Mouse (Mus musculus): ENCODE data around the gene Olfr1061.
"Not testable (repeated sequence)": the region's sequence is repeated elsewhere in the genome, so short reads cannot be mapped to it uniquely, and the experiment has no call there.

Olfr1061 gene

DNA sequence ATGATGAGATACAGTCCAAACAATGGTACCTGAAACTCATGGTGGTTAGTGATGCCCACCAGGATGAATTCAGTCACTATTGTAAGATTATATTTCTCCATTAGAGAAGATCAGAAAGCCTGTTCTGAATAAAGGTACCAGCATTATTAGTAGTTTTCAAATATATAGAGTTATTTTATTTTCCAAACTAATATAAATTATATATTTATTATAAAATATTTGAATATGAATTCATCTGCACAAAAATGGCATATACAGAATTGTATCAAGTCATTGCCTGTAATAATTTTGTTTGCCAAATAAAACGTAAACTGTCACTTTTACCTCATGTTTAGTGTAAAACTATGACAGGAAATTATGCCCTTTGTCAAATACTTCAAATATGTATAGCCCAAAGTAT lies at the start of gene Olfr1061:
Gene Olfr1061 (minus strand): TSS at position 101 of the 400 bp plus-strand sequence.
- DNase-seq (ENCODE audit: extremely low read depth, low read depth, low spot score): no peak

DNA sequence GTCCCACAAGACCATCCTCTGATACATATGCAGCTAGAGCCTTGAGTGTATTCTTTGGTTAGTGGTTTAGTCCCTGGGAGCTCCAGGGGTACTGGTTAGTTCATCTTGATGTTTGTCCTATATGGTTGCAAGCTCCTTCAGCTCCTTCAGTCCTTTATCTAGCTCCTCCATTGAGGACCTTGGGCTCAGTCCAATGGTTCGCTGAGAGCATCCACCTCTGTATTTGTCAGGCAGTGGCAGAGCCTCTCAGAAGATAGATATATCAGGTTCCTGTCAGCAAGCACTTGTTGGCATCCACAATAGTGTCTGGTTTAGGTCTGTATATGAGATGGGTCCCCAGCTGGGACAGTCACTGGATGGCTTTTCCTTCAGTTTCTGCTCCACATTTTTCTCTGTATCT lies 46.6 kb upstream of the Olfr1061 start:
- no peak for DNase-seq (ENCODE audit: extremely low read depth, low read depth, low spot score)

DNA sequence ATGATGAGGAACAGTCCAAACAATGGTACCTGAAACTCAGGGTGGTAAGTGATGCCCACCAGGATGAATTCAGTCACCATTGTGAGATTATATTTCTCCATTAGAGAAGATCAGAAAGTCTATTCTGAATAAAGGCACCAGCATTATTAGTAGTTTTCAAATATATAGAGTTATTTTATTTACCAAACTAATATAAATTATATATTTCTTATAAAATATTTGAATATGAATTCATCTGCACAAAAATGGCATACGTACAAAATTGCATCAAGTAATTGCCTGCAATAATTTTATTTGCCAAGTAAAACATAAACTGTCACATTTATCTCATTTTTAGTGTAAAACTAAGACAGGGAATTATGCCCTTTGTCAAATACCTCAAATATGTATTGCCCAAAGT lies 42.3 kb upstream of the Olfr1061 start, which contains the start of gene Olfr1066:
Gene Olfr1066 (minus strand): TSS at position 101 of the 400 bp plus-strand sequence.
- no peak for DNase-seq (ENCODE audit: extremely low read depth, low read depth, low spot score)

DNA sequence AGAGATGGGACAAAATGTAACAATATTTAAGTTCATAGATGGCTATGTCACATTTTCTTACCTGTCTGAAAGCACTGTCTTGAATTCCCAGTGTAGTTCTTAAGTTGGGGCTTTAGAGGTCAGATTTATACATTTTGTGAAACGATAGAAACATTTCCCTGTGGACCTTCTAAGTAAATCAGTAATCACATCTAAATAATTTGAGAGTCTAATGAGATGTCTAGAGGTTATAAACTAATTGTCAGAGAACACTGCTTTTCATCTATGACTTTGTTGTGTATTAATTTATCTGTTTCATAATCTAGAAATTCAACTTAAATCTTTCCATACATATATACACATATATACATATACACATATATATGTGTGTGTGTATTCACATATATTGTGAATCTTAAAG lies 36.6 kb upstream of the Olfr1061 start, which contains the start of gene Olfr1065:
Gene Olfr1065 (minus strand): TSS at position 101 of the 400 bp plus-strand sequence.
- not testable (repeated sequence) for DNase-seq (ENCODE audit: extremely low read depth, low read depth, low spot score)

DNA sequence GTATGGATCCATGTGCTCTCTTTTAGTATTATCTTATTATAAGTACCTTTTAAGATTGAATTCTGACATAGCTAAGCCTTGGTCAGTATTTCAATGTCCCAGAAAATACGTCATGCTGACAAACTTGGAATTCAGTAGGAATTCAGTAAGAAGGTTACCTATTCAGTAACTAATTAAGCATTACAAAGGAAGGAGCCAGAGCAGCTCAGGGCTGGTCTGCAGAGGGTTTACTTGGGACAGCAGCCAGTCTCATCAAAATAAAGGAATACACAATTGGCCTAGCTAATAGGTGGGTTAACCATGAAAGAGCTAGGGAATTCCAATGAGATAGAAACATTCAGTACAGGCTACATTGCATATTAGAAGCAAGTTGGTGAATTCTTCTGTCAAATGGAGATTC lies 28.3 kb upstream of the Olfr1061 start:
- not testable (repeated sequence) for DNase-seq (ENCODE audit: extremely low read depth, low read depth, low spot score)

DNA sequence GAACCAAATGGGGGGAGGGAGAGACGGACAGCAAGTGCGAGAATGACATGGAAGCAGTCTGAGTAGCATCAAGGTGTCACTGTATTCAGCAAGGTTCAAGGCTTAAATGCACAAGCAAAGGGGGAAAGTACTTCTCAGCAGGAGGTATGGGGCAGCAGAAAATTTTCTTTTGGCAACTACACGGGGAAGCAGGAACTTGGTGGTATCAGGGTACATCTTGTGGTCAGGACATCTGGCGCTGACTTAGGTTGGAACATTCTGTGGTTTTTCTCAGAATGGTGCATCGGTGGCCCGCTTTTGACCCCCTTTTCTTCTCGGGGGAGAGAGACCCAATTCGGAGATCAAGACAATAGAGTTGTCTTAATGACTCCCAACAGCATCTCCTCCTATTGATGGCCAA lies 14.7 kb upstream of the Olfr1061 start:
- not testable (repeated sequence) for DNase-seq (ENCODE audit: extremely low read depth, low read depth, low spot score)

DNA sequence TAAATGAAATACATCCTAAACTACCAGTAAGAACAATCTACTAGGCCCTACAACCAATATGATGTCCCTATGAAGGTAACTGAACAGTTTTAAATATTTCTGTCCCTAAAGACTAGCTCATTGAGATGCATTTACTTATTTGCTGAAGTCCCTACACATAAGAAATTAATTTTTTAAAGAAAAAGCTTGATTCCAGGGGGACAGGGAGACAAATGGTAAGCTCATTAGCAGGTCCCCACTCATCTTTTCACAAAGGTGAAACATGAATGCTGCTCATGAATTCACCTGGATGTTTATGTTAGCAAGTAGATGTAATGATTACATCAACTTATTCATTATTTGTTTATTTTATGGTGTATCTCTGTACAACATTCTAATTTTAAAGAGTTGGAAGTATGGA lies 12.8 kb upstream of the Olfr1061 start, which contains the start of gene Olfr1062:
Gene Olfr1062 (minus strand): TSS at position 101 of the 400 bp plus-strand sequence.
- DNase-seq (ENCODE audit: extremely low read depth, low read depth, low spot score): not testable (repeated sequence)

DNA sequence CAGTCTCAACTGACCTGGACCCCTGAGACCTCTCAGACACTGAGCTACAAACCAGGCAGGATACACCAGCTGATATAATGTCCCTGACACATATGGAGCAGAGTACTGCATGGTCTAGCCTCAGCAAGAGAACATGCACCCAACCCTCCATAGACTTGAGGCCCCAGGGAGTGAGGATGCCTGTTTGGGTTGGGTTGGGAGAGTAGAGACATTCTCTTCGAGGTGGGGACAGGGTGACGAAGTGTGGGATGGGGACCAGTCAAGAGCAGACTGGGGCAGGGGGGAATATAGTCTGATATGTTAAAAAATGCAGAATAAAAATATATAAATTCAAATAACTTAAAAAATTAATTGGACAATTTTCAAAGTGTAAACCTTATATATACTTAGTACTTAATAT lies 18.7 kb downstream of the Olfr1061 start:
- DNase-seq (ENCODE audit: extremely low read depth, low read depth, low spot score): no peak

DNA sequence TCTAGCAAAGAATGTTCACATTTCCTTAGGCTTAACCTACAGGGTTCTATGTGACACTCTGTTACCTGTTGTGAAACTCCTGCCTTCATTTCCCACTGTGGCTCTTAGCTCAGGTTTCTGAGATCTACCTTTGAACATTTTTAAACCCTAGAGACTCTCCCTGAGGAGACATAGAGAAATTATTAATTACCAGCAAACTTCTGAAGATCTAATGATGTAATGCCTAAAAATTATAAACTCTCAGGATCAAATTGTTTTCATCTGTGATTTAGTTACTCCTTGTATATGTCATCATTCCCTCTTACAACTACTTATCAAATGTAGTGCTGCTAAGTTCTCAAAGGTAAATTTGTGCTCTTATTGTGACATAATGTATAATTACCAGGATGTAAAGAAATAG lies 25.4 kb downstream of the Olfr1061 start, which contains the start of gene Olfr1058:
Gene Olfr1058 (minus strand): TSS at position 101 of the 400 bp plus-strand sequence.
- DNase-seq (ENCODE audit: extremely low read depth, low read depth, low spot score): not testable (repeated sequence)

DNA sequence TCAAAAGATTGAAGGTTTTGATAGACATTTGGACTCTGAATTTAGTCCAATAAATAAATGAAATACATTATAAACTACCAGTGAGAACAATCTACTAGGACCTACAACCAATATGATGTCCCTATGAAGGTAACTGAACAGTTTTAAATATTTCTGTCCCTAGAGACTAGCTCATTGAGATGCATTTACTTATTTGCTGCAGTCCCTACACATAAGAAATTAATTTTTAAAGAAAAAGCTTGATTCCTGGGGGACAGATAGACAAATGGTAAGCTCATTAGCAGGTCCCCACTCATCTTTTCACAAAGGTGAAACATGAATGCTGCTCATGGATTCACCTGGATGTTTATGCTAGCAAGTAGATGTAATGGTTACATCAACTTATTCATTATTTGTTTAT lies 35.6 kb downstream of the Olfr1061 start, which contains the start of gene Olfr1057:
Gene Olfr1057 (minus strand): TSS at position 101 of the 400 bp plus-strand sequence.
- DNase-seq (ENCODE audit: extremely low read depth, low read depth, low spot score): no peak

DNA sequence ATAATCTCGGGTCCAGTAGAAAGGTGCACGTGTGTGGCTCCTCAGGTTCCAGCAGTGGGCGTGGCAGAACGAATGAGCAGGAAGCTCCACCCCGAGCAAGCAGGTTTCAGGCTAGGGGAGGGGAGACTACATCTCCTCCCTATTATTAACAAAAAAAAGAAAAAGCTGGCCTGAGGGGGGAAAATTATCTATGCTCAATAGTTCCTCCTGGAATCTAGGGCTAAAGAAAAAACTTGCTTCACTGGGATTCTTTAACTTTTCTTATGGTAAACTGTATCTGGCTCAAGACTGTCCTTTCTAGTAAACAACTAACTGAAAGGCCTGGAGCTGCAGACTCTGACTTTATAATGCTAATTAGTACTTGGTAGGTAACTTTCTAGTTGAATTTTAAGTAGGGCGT lies 47.5 kb downstream of the Olfr1061 start:
- not testable (repeated sequence) for DNase-seq (ENCODE audit: extremely low read depth, low read depth, low spot score)
